Mouse (Mus musculus): ENCODE measurements around the gene Dot1l. TPM values are rescaled to one million over a fixed set of nuclear protein-coding genes. Genes with fewer than 3 reads are reported as not detected.

Dot1l gene
- polyA plus RNA-seq, 1 experiment from 2014 or later: 13.2 TPM

- peaks cover 36% of the 10 kb centered on the region for H3K36me3 ChIP-seq (ENCODE audit: control insufficient read depth, insufficient read depth, low read length)
- no peak overlapping the region for H3K4me2 ChIP-seq (ENCODE audit: low read length)
- no peak for ATAC-seq
- no peaks in the 10 kb centered on the region for H3K4me1 ChIP-seq (ENCODE audit: control insufficient read depth, insufficient read depth, low read depth, low read length)
- no peaks in the 10 kb centered on the region for H3K9me3 ChIP-seq (ENCODE audit: control insufficient read depth, low read length)
- no peaks in the 10 kb centered on the region for H3K27me3 ChIP-seq (replicated peaks; ENCODE audit: control insufficient read depth, insufficient read depth, low read length)
- H3K4me3 ChIP-seq (ENCODE audit: low read length): no peak overlapping the region
- H3K27ac ChIP-seq (ENCODE audit: low read depth, low read length): no peak overlapping the region
- H3K9ac ChIP-seq (ENCODE audit: low read depth, low read length): no peak overlapping the region
- 90% methylated on average over 10 of the region's 10 CpGs for WGBS
Observed at GRCm38 (mm10) chr10:80766161-80766815, 11.3 kb downstream of the Dot1l start.

GRCm38 (mm10) chr10:80768365-80768764 is 13.4 kb downstream of the Dot1l start:
- H3K9me3 ChIP-seq (ENCODE audit: control insufficient read depth, low read length): no peaks in the 10 kb centered on the region
- ATAC-seq: no peak
- no peaks in the 10 kb centered on the region for H3K4me1 ChIP-seq (ENCODE audit: control insufficient read depth, insufficient read depth, low read depth, low read length)
- peaks cover 44% of the 10 kb centered on the region for H3K36me3 ChIP-seq (ENCODE audit: control insufficient read depth, insufficient read depth, low read length)
- 84% methylated on average over 6 of the region's 6 CpGs for WGBS
- no peak overlapping the region for H3K9ac ChIP-seq (ENCODE audit: low read depth, low read length)
- H3K4me3 ChIP-seq (ENCODE audit: low read length): no peak overlapping the region
- no peaks in the 10 kb centered on the region for H3K27me3 ChIP-seq (replicated peaks; ENCODE audit: control insufficient read depth, insufficient read depth, low read length)
- no peak overlapping the region for H3K4me2 ChIP-seq (ENCODE audit: low read length)
- H3K27ac ChIP-seq (ENCODE audit: low read depth, low read length): no peak overlapping the region

- Histone ChIP-seq H3K9me3 (ENCODE audit: control insufficient read depth, low read length) (no peaks in the 10 kb centered on the region), H3K4me3 (ENCODE audit: low read length) (no peak overlapping the region), H3K4me1 (ENCODE audit: control insufficient read depth, insufficient read depth, low read depth, low read length) (no peaks in the 10 kb centered on the region), H3K27ac (ENCODE audit: low read depth, low read length) (no peak overlapping the region), H3K9ac (ENCODE audit: low read depth, low read length) (no peak overlapping the region), H3K4me2 (ENCODE audit: low read length) (no peak overlapping the region), H3K27me3 (replicated peaks; ENCODE audit: control insufficient read depth, insufficient read depth, low read length) (no peaks in the 10 kb centered on the region), H3K36me3 (ENCODE audit: control insufficient read depth, insufficient read depth, low read length) (peaks cover 43% of the 10 kb centered on the region)
- WGBS: 86% methylated on average over 5 of the region's 5 CpGs
- ATAC-seq: no peak
Observed at GRCm38 (mm10) chr10:80773816-80774215, 18.8 kb downstream of the Dot1l start.

DNA sequence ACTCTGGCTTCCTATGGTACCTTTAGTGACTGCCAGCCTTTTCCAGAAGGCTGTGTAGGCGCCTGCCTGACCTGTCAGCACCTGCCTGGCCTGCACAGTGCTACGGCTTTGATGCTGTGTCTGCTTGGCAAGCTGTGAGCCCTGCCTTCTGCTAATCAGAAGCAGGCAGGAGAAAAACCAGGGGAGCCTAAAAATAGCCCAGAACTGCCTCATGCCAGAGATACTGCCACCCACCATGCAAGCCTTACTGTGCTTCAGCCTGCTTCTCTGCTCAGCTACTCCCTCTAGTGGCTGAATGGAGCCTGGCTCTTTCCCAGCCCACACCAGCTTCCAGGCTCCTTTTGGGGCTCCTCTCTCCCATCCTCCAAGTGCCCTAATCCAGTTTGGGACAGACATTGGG is 19.5 kb downstream of the Dot1l start:
- no peak overlapping the region for H3K27ac ChIP-seq (ENCODE audit: low read depth, low read length)
- WGBS: 61% methylated on average over 2 of the region's 2 CpGs
- no peak overlapping the region for H3K4me3 ChIP-seq (ENCODE audit: low read length)
- H3K4me1 ChIP-seq (ENCODE audit: control insufficient read depth, insufficient read depth, low read depth, low read length): no peaks in the 10 kb centered on the region
- ATAC-seq: peak; percentile 79
- H3K27me3 ChIP-seq (replicated peaks; ENCODE audit: control insufficient read depth, insufficient read depth, low read length): no peaks in the 10 kb centered on the region
- peaks cover 39% of the 10 kb centered on the region for H3K36me3 ChIP-seq (ENCODE audit: control insufficient read depth, insufficient read depth, low read length)
- H3K9me3 ChIP-seq (ENCODE audit: control insufficient read depth, low read length): no peaks in the 10 kb centered on the region
- H3K9ac ChIP-seq (ENCODE audit: low read depth, low read length): no peak overlapping the region
- no peak overlapping the region for H3K4me2 ChIP-seq (ENCODE audit: low read length)

DNA sequence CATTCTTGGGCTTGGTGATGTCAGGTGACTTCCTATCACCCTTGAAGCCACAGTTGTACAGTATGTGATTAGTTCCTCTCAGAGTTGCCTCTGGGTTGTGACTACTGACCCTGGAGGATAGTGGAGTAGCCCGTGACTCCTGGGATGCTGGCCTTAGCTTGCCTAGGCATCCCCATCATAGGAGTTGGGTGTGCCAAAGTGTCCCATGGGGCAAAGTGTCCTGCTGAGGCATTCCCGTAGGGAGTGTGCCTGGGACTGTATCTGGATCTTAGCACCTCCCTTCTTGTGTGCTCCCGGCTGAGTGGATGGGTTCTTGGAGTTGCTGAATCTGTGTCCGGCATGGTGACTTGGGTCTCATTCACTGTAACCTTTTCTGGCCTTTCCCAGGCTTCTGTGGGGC is 20.0 kb downstream of the Dot1l start:
- H3K4me3 ChIP-seq (ENCODE audit: low read length): no peak overlapping the region
- peak; percentile 41; the same call in 1 of the 2 replicates for ATAC-seq
- no peak overlapping the region for H3K9ac ChIP-seq (ENCODE audit: low read depth, low read length)
- no peaks in the 10 kb centered on the region for H3K9me3 ChIP-seq (ENCODE audit: control insufficient read depth, low read length)
- no peak overlapping the region for H3K4me2 ChIP-seq (ENCODE audit: low read length)
- H3K27me3 ChIP-seq (replicated peaks; ENCODE audit: control insufficient read depth, insufficient read depth, low read length): no peaks in the 10 kb centered on the region
- peaks cover 37% of the 10 kb centered on the region for H3K36me3 ChIP-seq (ENCODE audit: control insufficient read depth, insufficient read depth, low read length)
- no peaks in the 10 kb centered on the region for H3K4me1 ChIP-seq (ENCODE audit: control insufficient read depth, insufficient read depth, low read depth, low read length)
- 88% methylated on average over 4 of the region's 4 CpGs for WGBS
- H3K27ac ChIP-seq (ENCODE audit: low read depth, low read length): no peak overlapping the region

DNA sequence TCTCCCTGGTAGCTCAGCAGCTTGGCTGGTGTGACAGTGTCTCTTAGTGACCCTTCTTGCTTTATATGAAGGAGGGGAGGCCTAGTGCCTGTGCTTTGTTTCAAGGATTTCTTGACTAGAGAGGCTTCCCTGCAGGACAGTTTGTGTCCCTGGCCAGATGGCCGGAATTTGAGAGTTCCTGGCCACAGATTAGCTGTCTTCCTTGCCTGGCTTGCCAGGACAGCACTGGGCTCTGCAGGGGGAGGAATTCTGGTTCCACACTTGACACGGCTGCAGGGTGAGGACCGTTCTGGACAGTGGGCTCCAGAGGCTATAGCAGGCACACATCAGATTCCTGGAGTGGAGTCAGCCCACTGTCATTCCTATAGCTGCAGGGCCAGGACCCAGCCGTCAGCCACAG is 20.7 kb downstream of the Dot1l start:
- WGBS: 95% methylated on average over 4 of the region's 4 CpGs

DNA sequence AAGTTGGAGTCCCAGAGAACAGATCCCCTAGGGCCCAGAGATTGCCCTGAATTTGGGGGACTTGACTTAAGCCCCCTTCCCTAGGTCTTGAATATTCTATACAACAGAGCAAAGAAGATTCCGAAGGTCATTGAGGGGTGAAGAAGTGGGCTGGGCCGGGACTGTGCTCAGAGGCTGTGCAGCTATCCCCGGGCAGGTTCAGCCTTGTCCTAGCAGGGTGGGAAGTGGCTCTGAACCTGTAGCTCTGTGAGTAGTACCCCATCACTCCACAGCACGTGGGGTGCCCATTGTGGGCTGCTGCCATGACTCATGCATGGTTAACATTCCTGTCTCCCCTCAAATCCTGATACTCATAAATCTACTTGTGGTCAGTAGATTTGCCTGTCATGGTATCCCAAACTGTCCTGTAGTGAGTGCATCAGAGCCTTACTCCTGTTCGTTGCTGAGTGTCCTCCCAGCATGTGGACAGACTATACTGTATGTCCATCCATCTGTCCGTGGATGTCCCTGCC is 21.4 kb downstream of the Dot1l start:
- Histone ChIP-seq H3K36me3 (ENCODE audit: control insufficient read depth, insufficient read depth, low read length) (peaks cover 32% of the 10 kb centered on the region), H3K4me3 (ENCODE audit: low read length) (no peak overlapping the region), H3K4me2 (ENCODE audit: low read length) (no peak overlapping the region), H3K9ac (ENCODE audit: low read depth, low read length) (no peak overlapping the region), H3K27me3 (replicated peaks; ENCODE audit: control insufficient read depth, insufficient read depth, low read length) (no peaks in the 10 kb centered on the region), H3K27ac (ENCODE audit: low read depth, low read length) (no peak overlapping the region), H3K9me3 (ENCODE audit: control insufficient read depth, low read length) (no peaks in the 10 kb centered on the region), H3K4me1 (ENCODE audit: control insufficient read depth, insufficient read depth, low read depth, low read length) (no peaks in the 10 kb centered on the region)
- 93% methylated on average over 6 of the region's 6 CpGs for WGBS
- ATAC-seq: no peak

More for the DNA sequence above, 20.7 kb downstream of the Dot1l start:
- Histone ChIP-seq H3K4me1 (ENCODE audit: control insufficient read depth, insufficient read depth, low read depth, low read length) (no peaks in the 10 kb centered on the region), H3K4me3 (ENCODE audit: low read length) (no peak overlapping the region), H3K9ac (ENCODE audit: low read depth, low read length) (no peak overlapping the region), H3K27ac (ENCODE audit: low read depth, low read length) (no peak overlapping the region), H3K36me3 (ENCODE audit: control insufficient read depth, insufficient read depth, low read length) (peaks cover 32% of the 10 kb centered on the region), H3K4me2 (ENCODE audit: low read length) (no peak overlapping the region), H3K9me3 (ENCODE audit: control insufficient read depth, low read length) (no peaks in the 10 kb centered on the region), H3K27me3 (replicated peaks; ENCODE audit: control insufficient read depth, insufficient read depth, low read length) (no peaks in the 10 kb centered on the region)
- no peak for ATAC-seq

- Histone ChIP-seq H3K4me1 (ENCODE audit: control insufficient read depth, insufficient read depth, low read depth, low read length) (no peaks in the 10 kb centered on the region), H3K4me2 (ENCODE audit: low read length) (no peak overlapping the region), H3K9me3 (ENCODE audit: control insufficient read depth, low read length) (no peaks in the 10 kb centered on the region), H3K4me3 (ENCODE audit: low read length) (no peak overlapping the region), H3K9ac (ENCODE audit: low read depth, low read length) (no peak overlapping the region), H3K36me3 (ENCODE audit: control insufficient read depth, insufficient read depth, low read length) (peaks cover 33% of the 10 kb centered on the region), H3K27me3 (replicated peaks; ENCODE audit: control insufficient read depth, insufficient read depth, low read length) (no peaks in the 10 kb centered on the region), H3K27ac (ENCODE audit: low read depth, low read length) (no peak overlapping the region)
- WGBS: 90% methylated on average over 5 of the region's 5 CpGs
- ATAC-seq: no peak
Observed at GRCm38 (mm10) chr10:80777123-80777522, 22.1 kb downstream of the Dot1l start.

GRCm38 (mm10) chr10:80779565-80779964 is 24.6 kb downstream of the Dot1l start:
- no peak overlapping the region for H3K4me2 ChIP-seq (ENCODE audit: low read length)
- H3K9ac ChIP-seq (ENCODE audit: low read depth, low read length): no peak overlapping the region
- H3K36me3 ChIP-seq (ENCODE audit: control insufficient read depth, insufficient read depth, low read length): peaks cover 43% of the 10 kb centered on the region
- H3K9me3 ChIP-seq (ENCODE audit: control insufficient read depth, low read length): no peaks in the 10 kb centered on the region
- H3K4me3 ChIP-seq (ENCODE audit: low read length): no peak overlapping the region
- ATAC-seq: no peak
- no peaks in the 10 kb centered on the region for H3K4me1 ChIP-seq (ENCODE audit: control insufficient read depth, insufficient read depth, low read depth, low read length)
- no peak overlapping the region for H3K27ac ChIP-seq (ENCODE audit: low read depth, low read length)
- no peaks in the 10 kb centered on the region for H3K27me3 ChIP-seq (replicated peaks; ENCODE audit: control insufficient read depth, insufficient read depth, low read length)
